Mouse (Mus musculus) forebrain, embryonic 15.5 days (tissue): ENCODE measurements at regions not wholly inside any gene's neighbourhood (a gene's known extent, or its start where the extent isn't known, plus 50 kb on each side); places are given as distances from the start of the nearest gene placed in this dataset.

Experiments
- ATAC-seq: fragments of 200-750 bp; cut with Nextera tagmentation; replicated peaks from 2 replicates; pipeline ENCODE4 v1.8.0; 2017; ENCODE audit warnings: mild to moderate bottlenecking, moderate TSS enrichment, moderate library complexity
- H3K27ac ChIP-seq: fragments of 300-500 bp; sonication (generic); replicated peaks from 2 replicates; pipeline ENCODE4 v1.5.1; 2015; ENCODE audit warnings: mild to moderate bottlenecking, inconsistent platforms
- H3K27me3 ChIP-seq: fragments of 300-500 bp; sonication (generic); 2 replicates; pipeline ENCODE4 v1.6.1; 2015; ENCODE audit warnings: inconsistent platforms
- H3K36me3 ChIP-seq: fragments of 300-500 bp; sonication (generic); 2 replicates; pipeline ENCODE4 v1.6.1; 2015; ENCODE audit warnings: mild to moderate bottlenecking, inconsistent platforms
- H3K4me1 ChIP-seq: fragments of 300-500 bp; sonication (generic); 2 replicates; pipeline ENCODE4 v1.6.1; 2015; ENCODE audit warnings: inconsistent platforms
- H3K4me2 ChIP-seq: fragments of 300-500 bp; sonication (generic); replicated peaks from 2 replicates; pipeline ENCODE4 v1.6.1; 2015; ENCODE audit warnings: mild to moderate bottlenecking, inconsistent platforms
- H3K4me3 ChIP-seq: fragments of 300-500 bp; sonication (generic); 2 replicates; pipeline ENCODE4 v1.5.1; 2015; ENCODE audit warnings: mild to moderate bottlenecking, inconsistent platforms
- H3K9ac ChIP-seq: fragments of 300-500 bp; sonication (generic); replicated peaks from 2 replicates; pipeline ENCODE4 v1.6.1; 2015; ENCODE audit warnings: mild to moderate bottlenecking, inconsistent platforms
- H3K9me3 ChIP-seq: fragments of 300-500 bp; sonication (generic); 2 replicates; pipeline ENCODE4 v1.6.1; 2016; ENCODE audit warnings: inconsistent platforms
- WGBS: fragments of 180-500 bp; shearing (Covaris S2); methylation state at CpG from one replicate; pipeline ENCODE4 v1.1.7; 2015; ENCODE audit warnings: mixed read lengths; 5-methylcytosine and 5-hydroxymethylcytosine counted together

DNA sequence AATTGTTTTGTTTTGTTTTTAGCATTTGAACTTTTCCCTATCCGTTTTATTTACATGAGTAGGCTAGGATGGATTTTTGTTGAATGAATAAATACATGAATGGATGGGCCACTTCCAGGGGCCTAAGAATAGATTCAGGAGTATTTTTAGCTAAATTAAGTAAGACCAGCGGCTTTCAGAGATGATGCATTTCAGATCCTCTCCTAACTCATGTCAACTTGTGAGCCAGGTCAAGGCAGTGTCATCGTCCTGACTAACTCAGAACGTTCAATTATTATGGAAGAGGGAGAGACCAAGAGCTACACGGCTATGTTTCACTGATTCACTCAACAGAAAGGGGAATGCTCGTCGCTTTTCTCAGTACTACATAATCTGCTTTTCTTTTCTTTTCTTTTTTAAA lies 75.5 kb upstream of the Tsc22d2 start:
- Histone ChIP-seq H3K27ac (no peak overlapping the region), H3K9ac (no peak overlapping the region), H3K36me3 (no peaks in the 10 kb centered on the region), H3K4me3 (no peak overlapping the region), H3K4me2 (no peak overlapping the region), H3K27me3 (no peaks in the 10 kb centered on the region), H3K4me1 (peaks cover 19% of the 10 kb centered on the region), H3K9me3 (no peaks in the 10 kb centered on the region)
- WGBS = 81% methylated on average over 7 of the region's 7 CpGs
- no peak for ATAC-seq

- Histone ChIP-seq H3K4me1 (no peaks in the 10 kb centered on the region), H3K27me3 (no peaks in the 10 kb centered on the region), H3K9me3 (no peaks in the 10 kb centered on the region), H3K36me3 (no peaks in the 10 kb centered on the region), H3K4me3 (no peak overlapping the region), H3K27ac (no peak overlapping the region), H3K4me2 (no peak overlapping the region), H3K9ac (no peak overlapping the region)
- no peak for ATAC-seq
- WGBS = 80% methylated on average over 1 of the region's 1 CpGs
These were observed 72.4 kb upstream of the Tsc22d2 start for GRCm38 (mm10) chr3:58342096-58342495.

DNA sequence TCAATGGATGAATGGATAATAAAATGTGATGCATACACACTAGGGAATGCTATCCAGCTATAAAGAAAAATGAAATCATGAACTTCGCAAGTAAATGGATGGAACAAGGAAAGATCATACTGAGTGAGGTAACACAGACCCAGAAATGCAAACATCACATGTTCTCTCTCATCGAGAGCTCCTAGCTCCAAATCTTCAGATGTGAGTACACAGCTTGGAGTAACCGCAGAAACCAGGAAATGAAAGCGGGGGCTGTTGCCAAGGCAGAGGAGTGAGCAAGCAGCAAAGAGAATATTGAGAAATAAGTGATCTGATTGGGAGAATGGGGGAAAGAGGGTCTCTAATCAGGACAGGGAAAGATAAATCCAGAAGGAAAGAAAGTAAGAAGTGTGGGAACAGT lies 52.0 kb upstream of the Tsc22d2 start:
- no peak overlapping the region for H3K27ac ChIP-seq
- WGBS = 91% methylated on average over 4 of the region's 4 CpGs

DNA sequence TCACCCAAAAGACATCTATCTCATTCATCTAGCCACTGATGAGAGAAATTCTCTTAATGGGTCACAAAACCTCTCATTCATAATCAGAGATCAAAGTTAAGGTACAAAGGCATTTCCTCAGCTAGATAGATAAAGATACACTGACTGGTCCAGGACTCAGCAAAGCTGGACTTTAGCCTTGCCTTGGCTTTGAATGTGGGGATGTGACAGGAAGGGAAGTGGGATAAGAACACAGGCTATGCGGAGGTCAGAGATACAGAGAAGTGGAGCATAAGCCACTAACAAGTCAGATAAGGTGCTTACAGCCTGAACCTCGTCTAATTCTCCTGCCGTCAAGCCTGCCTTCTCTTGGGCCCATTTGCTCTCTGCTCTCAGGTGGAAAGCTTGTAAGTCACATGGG lies 50.0 kb upstream of the Tsc22d2 start:
- no peak overlapping the region for H3K4me3 ChIP-seq
- ATAC-seq = no peak
- H3K27me3 ChIP-seq = no peaks in the 10 kb centered on the region
- no peak overlapping the region for H3K4me2 ChIP-seq
- no peak overlapping the region for H3K9ac ChIP-seq
- H3K9me3 ChIP-seq = no peaks in the 10 kb centered on the region
- WGBS = 96% methylated on average over 3 of the region's 3 CpGs
- H3K27ac ChIP-seq = no peak overlapping the region
- H3K4me1 ChIP-seq = no peaks in the 10 kb centered on the region
- no peaks in the 10 kb centered on the region for H3K36me3 ChIP-seq

More for the DNA sequence above, 52.0 kb upstream of the Tsc22d2 start:
- Histone ChIP-seq H3K4me2 (no peak overlapping the region), H3K9ac (no peak overlapping the region), H3K36me3 (no peaks in the 10 kb centered on the region), H3K9me3 (no peaks in the 10 kb centered on the region), H3K4me3 (no peak overlapping the region), H3K4me1 (no peaks in the 10 kb centered on the region), H3K27me3 (no peaks in the 10 kb centered on the region)
- no peak for ATAC-seq
